Mouse (Mus musculus) limb, embryonic 14.5 days (tissue): ENCODE results near the gene Mfsd6. TPM values are rescaled to one million over a fixed set of nuclear protein-coding genes. Genes with fewer than 3 reads are reported as not detected.

Experiments used
- ATAC-seq: fragments of 200-750 bp; cut with Nextera tagmentation; 2 replicates; pipeline ENCODE4 v1.8.0; 2017; ENCODE audit warnings: low read depth, moderate number of reproducible peaks, moderate TSS enrichment; ENCODE audit not compliant: low FRiP score
- DNase-seq: peaks from one replicate; pipeline ENCODE4 v3.0.0-alpha.2; 2015; ENCODE audit warnings: low spot score
- H3K27ac ChIP-seq: fragments of 300-500 bp; sonication (generic); replicated peaks from 2 replicates; pipeline ENCODE4 v1.5.1; 2014; ENCODE audit warnings: low read depth, mild to moderate bottlenecking, low read length, moderate library complexity, mixed read lengths
- H3K27me3 ChIP-seq: fragments of 300-500 bp; sonication (generic); 2 replicates; pipeline ENCODE4 v1.6.1; 2014; ENCODE audit warnings: low read length, mixed read lengths; ENCODE audit not compliant: control insufficient read depth, insufficient read depth
- H3K36me3 ChIP-seq: fragments of 300-500 bp; sonication (generic); 2 replicates; pipeline ENCODE4 v1.6.1; 2014; ENCODE audit warnings: mild to moderate bottlenecking, low read length, moderate library complexity, mixed read lengths; ENCODE audit not compliant: control insufficient read depth, insufficient read depth
- H3K4me1 ChIP-seq: fragments of 300-500 bp; sonication (generic); 2 replicates; pipeline ENCODE4 v1.6.1; 2014; ENCODE audit warnings: antibody characterized with exemption, low read length, mixed read lengths; ENCODE audit not compliant: control insufficient read depth, insufficient read depth
- H3K4me2 ChIP-seq: fragments of 300-500 bp; sonication (generic); replicated peaks from 2 replicates; pipeline ENCODE4 v1.6.1; 2014; ENCODE audit warnings: low read depth, mild to moderate bottlenecking, low read length, moderate library complexity; ENCODE audit not compliant: severe bottlenecking
- H3K4me3 ChIP-seq: fragments of 300-500 bp; sonication (generic); replicated peaks from 2 replicates; pipeline ENCODE4 v1.5.1; 2014; ENCODE audit warnings: low read length
- H3K9ac ChIP-seq: fragments of 300-500 bp; sonication (generic); 2 replicates; pipeline ENCODE4 v1.6.1; 2014; ENCODE audit warnings: mild to moderate bottlenecking, low read depth, low read length, moderate library complexity; ENCODE audit not compliant: severe bottlenecking
- H3K9me3 ChIP-seq: fragments of 300-500 bp; sonication (generic); 2 replicates; pipeline ENCODE4 v1.6.1; 2016; ENCODE audit warnings: low read length; ENCODE audit not compliant: control insufficient read depth
- POLR2A ChIP-seq: fragments of 200-500 bp; IDR thresholded peaks from 2 replicates; pipeline ENCODE4 v1.8.0; 2012; ENCODE audit warnings: inconsistent platforms, mild to moderate bottlenecking, moderate library complexity, borderline replicate concordance; ENCODE audit not compliant: insufficient read depth, insufficient read length; ENCODE audit errors: extremely low read depth
- WGBS: fragments of 180-500 bp; shearing (Covaris S2); extraction: QIAGEN DNeasy Blood & Tissue Kit; methylation state at CpG from one replicate; pipeline ENCODE4 v1.1.7; 2014; 5-methylcytosine and 5-hydroxymethylcytosine counted together
- polyA plus RNA-seq, 2 experiments: library from polyadenylated mRNA; depleted of rRNA in 1 of 2; stranded (reverse) in 1 of 2; unstranded in 1 of 2; fragments of >200 nt; fragmentation: Nextera tagmentation in 1 of 2; extraction: Ambion mirVana in 1 of 2; gene quantifications; 2 replicates each; pipeline versions ENCODE4 v1.2.1 to v1.2.3; 2012 to 2014

Mfsd6 gene
- polyA plus RNA-seq, 2 experiments, result 2.6 to 3.0 TPM

DNA sequence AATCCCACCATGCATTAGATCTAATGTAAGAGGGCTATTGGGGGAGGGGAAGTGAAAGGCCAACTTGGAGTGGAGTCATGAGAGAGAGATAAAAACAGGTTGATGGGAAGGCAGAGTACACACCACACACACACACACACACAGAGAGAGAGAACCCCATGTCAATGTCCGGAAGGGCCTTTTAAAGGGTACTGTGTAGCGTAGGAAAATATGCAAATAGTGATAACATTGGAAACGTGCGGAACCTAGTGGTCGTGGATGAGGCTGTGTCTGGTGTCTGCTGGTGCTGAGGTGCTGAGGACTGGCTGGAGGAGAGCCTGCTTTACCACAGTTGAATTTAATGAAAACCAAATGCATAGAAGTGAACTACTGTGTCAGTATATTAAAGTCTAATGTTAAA lies 15.3 kb upstream of the Mfsd6 start:
- Histone ChIP-seq H3K9me3 (no peaks in the 10 kb centered on the region), H3K9ac (no peak overlapping the region), H3K27me3 (no peaks in the 10 kb centered on the region), H3K36me3 (no peaks in the 10 kb centered on the region), H3K4me2 (no peak overlapping the region), H3K4me1 (no peaks in the 10 kb centered on the region), H3K27ac (no peak overlapping the region), H3K4me3 (no peak overlapping the region)
- TF ChIP-seq POLR2A, result no peak
- 71% methylated on average over 5 of the region's 5 CpGs for WGBS
- ATAC-seq, result no peak
- DNase-seq, result no peak

DNA sequence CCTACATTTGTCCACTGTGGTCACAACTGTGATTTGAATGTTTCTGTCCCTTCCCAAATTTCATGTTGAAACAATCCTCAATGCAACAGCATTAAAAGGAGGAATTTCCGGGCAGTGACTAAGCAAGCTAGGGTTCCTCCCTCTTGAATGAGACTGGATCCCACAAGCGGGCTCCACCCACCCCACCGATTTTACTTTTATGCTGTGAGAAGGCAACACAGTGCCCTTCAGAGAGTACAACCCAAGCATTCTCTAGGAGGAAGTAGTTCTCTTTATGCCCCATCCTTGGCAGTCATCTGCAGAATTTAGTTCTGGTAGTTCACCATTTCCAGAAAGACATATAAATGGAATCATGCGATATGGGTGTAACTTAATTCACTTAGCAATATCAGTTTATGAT lies 6.9 kb upstream of the Mfsd6 start:
- no peaks in the 10 kb centered on the region for H3K27me3 ChIP-seq
- no peak for TF ChIP-seq POLR2A
- 75% methylated on average over 4 of the region's 4 CpGs for WGBS
- DNase-seq (no peak), ATAC-seq (no peak)
- H3K4me3 ChIP-seq, result no peak overlapping the region
- H3K9me3 ChIP-seq, result no peaks in the 10 kb centered on the region
- H3K9ac ChIP-seq, result no peak overlapping the region
- no peak overlapping the region for H3K4me2 ChIP-seq
- no peaks in the 10 kb centered on the region for H3K4me1 ChIP-seq
- no peak overlapping the region for H3K27ac ChIP-seq
- H3K36me3 ChIP-seq, result no peaks in the 10 kb centered on the region

DNA sequence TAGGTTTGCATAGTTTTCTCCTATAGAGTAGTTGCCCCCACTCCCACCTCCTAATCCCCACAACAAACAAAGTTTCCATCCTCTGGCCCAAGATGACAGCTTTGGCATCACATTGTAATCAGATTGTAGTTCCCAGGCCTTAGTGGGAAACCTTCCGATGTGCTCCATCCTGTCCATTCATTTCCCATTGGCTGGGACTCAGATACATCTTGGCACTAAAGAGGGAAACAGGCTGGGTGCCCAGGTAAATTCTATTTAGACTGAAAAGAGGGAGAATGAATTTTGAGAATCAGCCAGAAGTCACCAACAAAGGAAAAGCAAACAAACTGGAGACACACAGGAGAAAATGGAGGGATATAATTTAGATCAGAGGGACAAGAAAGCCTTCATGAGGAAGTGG lies 3.0 kb upstream of the Mfsd6 start:
- 89% methylated on average over 1 of the region's 1 CpGs for WGBS
- no peak overlapping the region for H3K9ac ChIP-seq

DNA sequence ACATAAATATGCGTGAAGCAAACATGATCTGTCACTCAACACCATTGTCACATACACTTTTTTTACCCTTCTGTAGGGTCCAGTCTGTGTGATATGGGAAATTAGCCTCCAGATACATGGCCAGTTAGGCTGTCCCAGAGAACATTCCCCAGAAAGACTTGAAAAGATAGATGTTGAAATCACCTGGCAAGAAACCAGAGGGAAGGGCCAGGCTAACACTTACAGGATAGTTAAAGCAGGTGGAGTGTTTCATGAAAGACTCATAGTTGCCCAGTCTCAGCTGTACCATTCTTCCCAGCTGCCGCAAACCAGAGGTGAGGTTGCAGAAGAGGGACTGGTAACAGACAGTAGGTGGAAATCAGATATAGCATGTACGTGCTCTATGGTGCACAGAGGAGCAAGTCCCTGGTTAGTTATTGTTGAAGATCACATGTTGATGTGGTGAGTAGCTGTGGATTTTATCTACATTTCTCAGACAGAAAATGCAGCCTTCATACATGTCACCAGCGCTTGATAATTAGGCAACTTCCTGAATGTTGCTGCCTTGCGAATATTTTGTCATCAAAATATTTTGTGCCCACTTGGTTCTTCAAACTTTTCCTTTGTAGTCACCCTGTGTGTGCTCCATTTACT lies 1.7 kb upstream of the Mfsd6 start:
- no peak for ATAC-seq
- no peak overlapping the region for H3K9ac ChIP-seq
- no peak for TF ChIP-seq POLR2A
- no peaks in the 10 kb centered on the region for H3K36me3 ChIP-seq
- no peak overlapping the region for H3K4me2 ChIP-seq
- no peak overlapping the region for H3K4me3 ChIP-seq
- 89% methylated on average over 5 of the region's 5 CpGs for WGBS
- no peak for DNase-seq
- peaks cover 12% of the 10 kb centered on the region; the same call in 1 of the 2 replicates for H3K27me3 ChIP-seq
- peaks cover 3% of the 10 kb centered on the region; the same call in 1 of the 2 replicates for H3K4me1 ChIP-seq
- no peaks in the 10 kb centered on the region for H3K9me3 ChIP-seq
- no peak overlapping the region for H3K27ac ChIP-seq

More for the DNA sequence above, 3.0 kb upstream of the Mfsd6 start:
- no peak for DNase-seq
- no peak overlapping the region for H3K4me2 ChIP-seq
- peaks cover 3% of the 10 kb centered on the region; the same call in 1 of the 2 replicates for H3K4me1 ChIP-seq
- H3K36me3 ChIP-seq, result no peaks in the 10 kb centered on the region
- TF ChIP-seq POLR2A, result no peak
- H3K27ac ChIP-seq, result no peak overlapping the region
- peaks cover 12% of the 10 kb centered on the region; the same call in 1 of the 2 replicates for H3K27me3 ChIP-seq
- no peaks in the 10 kb centered on the region for H3K9me3 ChIP-seq
- no peak for ATAC-seq
- H3K4me3 ChIP-seq, result no peak overlapping the region

DNA sequence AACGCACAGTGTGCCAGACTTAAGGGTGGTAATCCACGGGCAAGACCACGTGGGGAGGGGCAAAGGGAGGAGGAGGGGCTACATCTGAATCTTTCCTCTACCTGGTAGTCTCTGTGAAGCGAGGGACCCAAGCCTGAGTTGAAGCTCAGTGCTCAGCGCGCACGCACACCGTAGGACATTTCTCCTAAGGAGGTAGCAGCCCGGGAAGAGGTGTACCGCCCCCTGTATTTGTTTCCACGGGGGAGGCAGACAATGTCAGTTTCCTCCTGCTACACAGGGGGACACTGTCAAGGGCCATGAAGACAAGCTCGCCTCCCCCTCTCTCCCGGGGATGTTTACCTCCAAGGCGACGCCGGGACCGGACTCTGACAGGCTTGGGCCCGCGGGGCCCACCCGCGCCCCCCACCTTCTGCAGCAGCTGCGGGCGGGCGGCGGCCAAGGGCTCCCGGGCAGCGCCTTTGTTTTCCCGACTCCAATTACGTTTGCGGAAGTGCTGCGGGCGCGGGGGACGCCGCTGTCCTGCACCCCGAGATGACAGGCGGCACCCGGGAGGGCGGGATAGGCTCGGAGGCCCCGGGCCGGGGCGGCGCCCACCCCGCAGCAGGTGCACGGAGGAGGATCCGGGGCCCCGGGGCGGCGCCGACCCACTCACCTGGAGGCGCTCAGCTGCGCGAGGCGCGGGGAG lies 749 bp downstream of the Mfsd6 start:
- H3K27ac ChIP-seq, result no peak overlapping the region
- no peak for DNase-seq

More for the DNA sequence above, 749 bp downstream of the Mfsd6 start:
- H3K4me3 ChIP-seq, result peak overlapping the region; percentile 70
- H3K27me3 ChIP-seq, result peaks cover 12% of the 10 kb centered on the region; the same call in 1 of the 2 replicates
- no peaks in the 10 kb centered on the region for H3K36me3 ChIP-seq
- TF ChIP-seq POLR2A, result no peak
- peak overlapping the region; percentile 69 for H3K9ac ChIP-seq
- peak; percentile 69 for ATAC-seq
- H3K4me1 ChIP-seq, result peaks cover 3% of the 10 kb centered on the region; the same call in 1 of the 2 replicates
- 1% methylated on average over 32 of the region's 56 CpGs for WGBS
- H3K4me2 ChIP-seq, result peak overlapping the region; percentile 99
- no peaks in the 10 kb centered on the region for H3K9me3 ChIP-seq
